Mouse (Mus musculus) mouse trophoblast stem cell (cell line): Measurements from ENCODE around the gene Hoxc13.

ENCODE experiments used
- in situ Hi-C, 2 experiments: fragments of 300-500 bp; cut with MseI, MboI; formaldehyde crosslinking; loops; 2 replicates in 1 of 2; 3 replicates in 1 of 2; pipeline ENCODE4 v1.15.1; 2025

Gene Hoxc13

GRCm38 (mm10) chr15:102921053-102922011 is at the start of gene Hoxc13:
TSS of gene Hoxc13 (plus strand) at chr15:102921103.
- in situ Hi-C loops: no loop called here

GRCm38 (mm10) chr15:102885803-102886202 is 35.1 kb upstream of the Hoxc13 start:
- in situ Hi-C loops: no loop called here

GRCm38 (mm10) chr15:102895115-102895514 is 25.8 kb upstream of the Hoxc13 start:
- in situ Hi-C loops: no loop called here

GRCm38 (mm10) chr15:102904946-102905345 is 16.0 kb upstream of the Hoxc13 start:
- in situ Hi-C loops: no loop called here

GRCm38 (mm10) chr15:102909536-102909935 is 11.4 kb upstream of the Hoxc13 start:
- in situ Hi-C loops: no loop called here

GRCm38 (mm10) chr15:102910038-102910437 is 10.9 kb upstream of the Hoxc13 start:
- in situ Hi-C loops: no loop called here

GRCm38 (mm10) chr15:102910496-102911095 is 10.3 kb upstream of the Hoxc13 start:
- in situ Hi-C loops: no loop called here

- in situ Hi-C loops: no loop called here
Measured at GRCm38 (mm10) chr15:102913038-102913585, 7.8 kb upstream of the Hoxc13 start.

- in situ Hi-C loops: no loop called here
Measured at GRCm38 (mm10) chr15:102917972-102918572, 2.8 kb upstream of the Hoxc13 start.

GRCm38 (mm10) chr15:102918611-102919265 is 2.2 kb upstream of the Hoxc13 start:
- in situ Hi-C loops: no loop called here

- in situ Hi-C loops: no loop called here
Measured at GRCm38 (mm10) chr15:102919336-102920180, 1.3 kb upstream of the Hoxc13 start.

- in situ Hi-C loops: no loop called here
Measured at GRCm38 (mm10) chr15:102920619-102921018, 284 bp upstream of the Hoxc13 start.

GRCm38 (mm10) chr15:102922012-102922362 is 1.1 kb downstream of the Hoxc13 start:
- in situ Hi-C loops: no loop called here

- in situ Hi-C loops: no loop called here
Measured at GRCm38 (mm10) chr15:102922636-102923500, 2.0 kb downstream of the Hoxc13 start.

- in situ Hi-C loops: loop anchor here in 1 of 2 experiments (25.0 kb wide), 1 partner anchor 165 kb away; no protein-coding TSS in a partner anchor
Measured at GRCm38 (mm10) chr15:102927032-102927645, 6.2 kb downstream of the Hoxc13 start.

GRCm38 (mm10) chr15:102931706-102932358 is 10.9 kb downstream of the Hoxc13 start:
- in situ Hi-C loops: loop anchor here in 1 of 2 experiments (25.0 kb wide), 1 partner anchor 170 kb away; no protein-coding TSS in a partner anchor

- in situ Hi-C loops: loop anchor here in 1 of 2 experiments (25.0 kb wide), 1 partner anchor 172 kb away; no protein-coding TSS in a partner anchor
Measured at GRCm38 (mm10) chr15:102934438-102934837, 13.5 kb downstream of the Hoxc13 start.

- in situ Hi-C loops: loop anchor here in 1 of 2 experiments (25.0 kb wide), 1 partner anchor 173 kb away; no protein-coding TSS in a partner anchor
Measured at GRCm38 (mm10) chr15:102934897-102935296, 14.0 kb downstream of the Hoxc13 start.
